Mouse (Mus musculus) ES-E14 (cell line): Measurements from ENCODE around the gene Cntn4. TPM values are rescaled to one million over a fixed set of nuclear protein-coding genes. Genes with fewer than 3 reads are reported as not detected.

Source experiments
- DNase-seq: peaks from one replicate; pipeline ENCODE4 v3.0.0-alpha.2; 2013; ENCODE audit warnings: low read depth, low spot score
- H3K27ac ChIP-seq: 2 replicates; pipeline ENCODE4 v1.5.1; 2012; ENCODE audit warnings: low read depth, mild to moderate bottlenecking, low read length, moderate library complexity, mixed read lengths; ENCODE audit not compliant: poor library complexity, insufficient read depth, severe bottlenecking
- H3K36me3 ChIP-seq: 2 replicates; pipeline ENCODE4 v1.6.1; 2012; ENCODE audit warnings: mild to moderate bottlenecking, low read length, moderate library complexity, mixed read lengths; ENCODE audit not compliant: control insufficient read depth, poor library complexity, insufficient read depth, severe bottlenecking
- H3K4me1 ChIP-seq, 2 experiments: fragments of 150-350 bp in 1 of 2; sonication (generic) in 1 of 2; 2 replicates each; pipeline ENCODE4 v1.6.1; 2012; ENCODE audit warnings: low read length in 2 of 2, mild to moderate bottlenecking in 1 of 2, mixed read lengths in 1 of 2; ENCODE audit not compliant: control insufficient read depth in 2 of 2, insufficient read depth in 2 of 2, poor library complexity in 1 of 2
- H3K4me3 ChIP-seq, 2 experiments: fragments of 150-350 bp in 1 of 2; sonication (generic) in 1 of 2; 2 replicates each; pipeline ENCODE4 v1.5.1; 2012; ENCODE audit warnings: low read length in 2 of 2, low read depth in 1 of 2, mild to moderate bottlenecking in 1 of 2, mixed read lengths in 1 of 2; ENCODE audit not compliant: insufficient read depth in 1 of 2, poor library complexity in 1 of 2, severe bottlenecking in 1 of 2
- H3K9ac ChIP-seq: 2 replicates; pipeline ENCODE4 v1.6.1; 2012; ENCODE audit warnings: low read depth, mild to moderate bottlenecking, low read length, mixed read lengths; ENCODE audit not compliant: poor library complexity, insufficient read depth, severe bottlenecking
- H3K9me3 ChIP-seq: fragments of 150-350 bp; sonication (generic); 2 replicates; pipeline ENCODE4 v1.6.1; 2012; ENCODE audit warnings: low read depth, mild to moderate bottlenecking, low read length; ENCODE audit not compliant: control insufficient read depth, insufficient read depth
- CHD2 ChIP-seq: IDR thresholded peaks from 2 replicates; pipeline ENCODE4 v1.6.1; 2014; ENCODE audit warnings: mild to moderate bottlenecking, low read depth, low read length, inconsistent platforms
- HCFC1 ChIP-seq: IDR thresholded peaks from 2 replicates; pipeline ENCODE4 v1.6.1; 2012; ENCODE audit warnings: low read length, inconsistent platforms, borderline replicate concordance; ENCODE audit not compliant: insufficient read depth
- MAFK ChIP-seq: IDR thresholded peaks from 2 replicates; pipeline ENCODE4 v1.6.1; 2014; ENCODE audit warnings: mild to moderate bottlenecking, low read depth, low read length, inconsistent platforms; ENCODE audit not compliant: insufficient read depth
- ZC3H11A ChIP-seq: IDR thresholded peaks from 2 replicates; pipeline ENCODE4 v1.6.1; 2012; ENCODE audit warnings: low read depth, mild to moderate bottlenecking, inconsistent platforms, low read length, borderline replicate concordance
- ZNF384 ChIP-seq: IDR thresholded peaks from 2 replicates; pipeline ENCODE4 v1.6.1; 2012; ENCODE audit warnings: low read depth, low read length, inconsistent platforms
- in situ Hi-C, 2 experiments: fragments of 600-800 bp; cut with MboI; formaldehyde crosslinking; loops; one replicate each; pipeline ENCODE4 v1.15.1; 2025; ENCODE audit warnings: low sequenced_read_pairs in 2 of 2, inconsistent platforms in 1 of 2; ENCODE audit not compliant: unreplicated experiment in 2 of 2
- total RNA-seq: library from RNA; depleted of rRNA; stranded (reverse); fragments of 300-350 nt; gene quantifications from 2 replicates; pipeline ENCODE4 v1.2.3, GENCODE M21; 2012

Cntn4 gene
- total RNA-seq, 1 experiment = 0.80 TPM

DNA sequence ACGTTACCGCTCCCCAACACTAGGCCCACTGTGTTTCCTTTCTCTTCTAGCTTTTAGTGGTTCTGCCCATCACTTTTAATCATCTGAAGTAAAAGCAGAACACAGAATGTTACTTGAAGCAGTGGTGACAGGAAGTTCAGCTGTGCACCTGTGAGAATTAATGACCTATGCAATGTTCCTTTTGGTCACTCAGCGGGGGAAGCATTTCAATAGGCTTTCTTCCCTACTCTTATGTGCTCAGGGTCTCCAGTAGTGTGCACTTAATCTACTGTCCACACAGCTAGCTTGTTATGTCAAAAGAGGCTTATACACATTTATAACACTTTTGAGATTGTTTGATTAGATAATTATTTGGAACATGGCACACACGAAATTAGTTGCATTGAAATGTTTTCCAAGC, 215.4 kb downstream of the Cntn4 start:
- H3K4me3 ChIP-seq = no peak overlapping the region
- TF ChIP-seq MAFK (no peak), HCFC1 (no peak), ZC3H11A (no peak), CHD2 (no peak)
- no peak overlapping the region for H3K9ac ChIP-seq
- DNase-seq = no peak
- no peaks in the 10 kb centered on the region for H3K4me1 ChIP-seq
- in situ Hi-C loops = no loop called here
- no peak overlapping the region for H3K27ac ChIP-seq
- no peaks in the 10 kb centered on the region for H3K36me3 ChIP-seq
- no peaks in the 10 kb centered on the region for H3K9me3 ChIP-seq

- Histone ChIP-seq H3K27ac (no peak overlapping the region), H3K4me3 (no peak overlapping the region), H3K9ac (no peak overlapping the region), H3K9me3 (no peaks in the 10 kb centered on the region), H3K36me3 (no peaks in the 10 kb centered on the region), H3K4me1 (no peaks in the 10 kb centered on the region)
- in situ Hi-C loops = no loop called here
- TF ChIP-seq CHD2 (no peak), MAFK (no peak), ZNF384 (no peak), HCFC1 (no peak), ZC3H11A (no peak)
- DNase-seq = no peak
Measured at GRCm38 (mm10) chr6:105938485-105938884, 261.0 kb downstream of the Cntn4 start.

GRCm38 (mm10) chr6:105939303-105939702, 261.8 kb downstream of the Cntn4 start:
- in situ Hi-C loops = no loop called here
- Histone ChIP-seq H3K27ac (no peak overlapping the region), H3K9me3 (no peaks in the 10 kb centered on the region), H3K9ac (no peak overlapping the region), H3K4me1 (no peaks in the 10 kb centered on the region), H3K36me3 (no peaks in the 10 kb centered on the region), H3K4me3 (no peak overlapping the region)
- DNase-seq = no peak
- TF ChIP-seq ZNF384 (no peak), HCFC1 (no peak), CHD2 (no peak), ZC3H11A (no peak), MAFK (no peak)

DNA sequence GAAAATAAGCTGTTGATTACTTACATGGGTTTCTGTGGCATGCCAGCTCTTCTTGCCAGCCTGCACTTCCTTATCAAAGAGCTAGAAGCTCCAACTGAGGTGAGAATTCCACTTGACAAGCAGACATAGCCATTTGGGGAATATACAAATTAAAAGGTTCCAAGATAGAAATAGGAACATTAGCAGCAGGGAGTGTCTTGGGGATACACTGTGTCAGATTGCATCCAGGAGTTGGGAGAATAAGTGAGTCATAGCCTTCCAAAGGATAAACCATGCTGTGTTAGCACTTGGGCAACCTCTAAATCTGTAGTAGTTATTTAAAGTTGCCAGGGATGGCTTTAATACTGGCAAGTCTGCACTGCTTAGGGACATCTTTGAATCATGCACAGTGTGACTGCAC, 263.1 kb downstream of the Cntn4 start:
- Histone ChIP-seq H3K4me3 (no peak overlapping the region), H3K4me1 (no peaks in the 10 kb centered on the region), H3K9ac (no peak overlapping the region), H3K9me3 (no peaks in the 10 kb centered on the region), H3K27ac (no peak overlapping the region), H3K36me3 (no peaks in the 10 kb centered on the region)
- no peak for DNase-seq
- no peak for TF ChIP-seq HCFC1
- TF ChIP-seq CHD2 = no peak
- no peak for TF ChIP-seq ZC3H11A
- TF ChIP-seq MAFK = no peak
- no peak for TF ChIP-seq ZNF384
- in situ Hi-C loops = no loop called here

GRCm38 (mm10) chr6:105991492-105991891, 314.0 kb downstream of the Cntn4 start:
- DNase-seq = no peak
- Histone ChIP-seq H3K9me3 (no peaks in the 10 kb centered on the region), H3K36me3 (no peaks in the 10 kb centered on the region), H3K27ac (no peak overlapping the region), H3K4me3 (no peak overlapping the region), H3K9ac (no peak overlapping the region), H3K4me1 (no peaks in the 10 kb centered on the region)
- in situ Hi-C loops = no loop called here
- no peak for TF ChIP-seq ZC3H11A
- TF ChIP-seq MAFK = no peak
- TF ChIP-seq HCFC1 = no peak
- no peak for TF ChIP-seq ZNF384
- TF ChIP-seq CHD2 = no peak
